Mouse (Mus musculus): Measurements from ENCODE around the gene Vangl2.

- TF ChIP-seq CTCF (IDR thresholded peaks at IDR 0.05; ENCODE audit: extremely low read depth, insufficient read length, insufficient replicate concordance, low read depth, low read length) = no peak
- TF ChIP-seq POLR2A (IDR thresholded peaks at IDR 0.05; ENCODE audit: low read depth, low read length) = no peak; the same call in 1 of the 2 replicates
Observed at GRCm38 (mm10) chr1:172027010-172027808, 1.0 kb downstream of the Vangl2 start.

All from small intestine, adult 2 months (tissue).